Mouse (Mus musculus): Measurements from ENCODE around the gene Snx30. TPM values are rescaled to one million over a fixed set of nuclear protein-coding genes. Genes with fewer than 3 reads are reported as not detected.

Gene Snx30
- polyA plus RNA-seq (2015; fragmentation: Nextera tagmentation; extraction: Ambion mirVana), result 8.8 and 9.4 TPM in 2 replicates

DNA sequence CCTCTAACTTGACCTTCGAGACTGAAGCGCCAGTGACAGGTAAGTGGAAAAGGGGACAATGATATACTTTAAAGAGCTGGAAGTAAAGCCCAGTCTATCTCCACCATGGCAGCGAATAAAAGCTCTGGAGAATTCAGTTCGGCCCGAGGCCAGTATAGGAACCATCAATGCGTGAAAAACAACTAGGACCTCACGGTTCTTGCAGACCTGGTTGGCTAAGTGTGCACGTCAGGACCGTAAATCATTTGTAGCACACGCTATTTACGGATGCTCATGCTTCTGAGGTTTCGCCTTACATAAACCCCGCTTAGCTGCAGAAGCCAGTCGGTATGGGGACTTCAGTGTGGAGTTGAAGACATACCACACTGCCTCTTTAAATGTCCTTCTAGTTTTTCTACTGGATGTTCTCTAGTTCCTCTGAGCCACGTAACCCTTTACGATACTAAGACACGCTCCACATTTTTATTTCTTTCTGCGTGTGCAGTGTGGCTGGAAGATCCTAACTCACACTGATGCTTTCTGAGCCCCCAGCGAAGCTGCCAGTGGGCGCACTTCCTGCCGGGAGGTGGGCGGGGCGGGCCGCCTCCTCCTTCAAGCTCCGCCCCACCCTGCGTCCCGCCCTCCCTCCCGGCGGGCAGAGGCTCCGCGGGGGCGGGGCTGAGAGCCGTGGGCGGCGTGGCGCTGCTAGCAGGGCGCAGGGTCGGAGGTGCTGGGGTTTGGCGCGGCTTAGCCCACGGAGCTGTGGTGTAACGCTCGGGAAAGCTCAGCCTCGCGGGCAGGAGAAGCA is at the start of gene Snx30:
TSS of gene Snx30 (plus strand) at position 660 of the 787 bp plus-strand sequence.
- Histone ChIP-seq H3K9me3 (replicated peaks) (no peaks in the 10 kb centered on the region), H3K36me3 (ENCODE audit: poor library complexity, severe bottlenecking) (no peaks in the 10 kb centered on the region), H3K4me3 (peak within 1 kb of the TSS; percentile 90), H3K27me3 (0 out of 2 replicates have a peak, but pooled peaks cover 2% of the 10 kb centered on the region), H3K9ac (peak within 1 kb of the TSS; percentile 89), H3K27ac (peak within 1 kb of the TSS; percentile 59), H3K4me1 (peaks cover 21% of the 10 kb centered on the region), H3K4me2 (peak within 1 kb of the TSS; percentile 99)
- WGBS, result 2% methylated on average over 45 of the region's 45 CpGs
- ATAC-seq, result peak; percentile 93

DNA sequence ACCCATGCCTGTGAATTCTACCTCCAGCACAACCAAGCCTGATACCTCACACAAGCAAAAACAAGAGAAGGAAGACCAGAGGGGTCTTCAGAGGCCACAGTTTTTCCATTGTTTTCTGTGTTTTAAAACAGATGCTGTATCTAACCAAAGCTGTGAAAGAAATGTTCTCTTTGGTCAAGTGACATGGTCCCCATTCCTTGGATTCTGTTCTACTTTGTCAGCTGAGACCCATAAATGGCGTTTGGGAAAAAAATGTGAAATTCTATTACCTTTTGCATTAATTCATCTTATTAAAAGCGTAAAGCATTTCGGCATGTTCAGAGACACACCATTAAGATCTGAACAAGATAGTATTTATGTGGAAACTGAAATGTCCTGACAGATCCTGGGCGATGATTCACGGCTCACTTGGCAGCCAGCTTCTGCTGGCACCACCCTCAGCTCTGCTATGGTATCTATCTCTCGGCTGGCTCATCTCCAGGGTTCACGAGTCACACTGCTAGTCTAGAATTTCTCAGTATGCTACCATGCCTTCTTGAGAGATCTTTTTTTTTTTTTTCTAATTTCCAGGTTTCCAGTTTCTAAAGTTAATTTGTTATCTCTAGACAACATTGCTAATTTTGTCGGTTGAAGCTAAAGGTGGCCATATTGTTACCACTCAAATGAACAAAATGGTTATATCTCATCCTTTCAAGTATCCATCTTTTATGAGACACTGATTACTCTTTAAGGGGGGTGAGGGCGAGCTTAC is 49.1 kb upstream of the Snx30 start:
- 90% methylated on average over 9 of the region's 9 CpGs for WGBS

DNA sequence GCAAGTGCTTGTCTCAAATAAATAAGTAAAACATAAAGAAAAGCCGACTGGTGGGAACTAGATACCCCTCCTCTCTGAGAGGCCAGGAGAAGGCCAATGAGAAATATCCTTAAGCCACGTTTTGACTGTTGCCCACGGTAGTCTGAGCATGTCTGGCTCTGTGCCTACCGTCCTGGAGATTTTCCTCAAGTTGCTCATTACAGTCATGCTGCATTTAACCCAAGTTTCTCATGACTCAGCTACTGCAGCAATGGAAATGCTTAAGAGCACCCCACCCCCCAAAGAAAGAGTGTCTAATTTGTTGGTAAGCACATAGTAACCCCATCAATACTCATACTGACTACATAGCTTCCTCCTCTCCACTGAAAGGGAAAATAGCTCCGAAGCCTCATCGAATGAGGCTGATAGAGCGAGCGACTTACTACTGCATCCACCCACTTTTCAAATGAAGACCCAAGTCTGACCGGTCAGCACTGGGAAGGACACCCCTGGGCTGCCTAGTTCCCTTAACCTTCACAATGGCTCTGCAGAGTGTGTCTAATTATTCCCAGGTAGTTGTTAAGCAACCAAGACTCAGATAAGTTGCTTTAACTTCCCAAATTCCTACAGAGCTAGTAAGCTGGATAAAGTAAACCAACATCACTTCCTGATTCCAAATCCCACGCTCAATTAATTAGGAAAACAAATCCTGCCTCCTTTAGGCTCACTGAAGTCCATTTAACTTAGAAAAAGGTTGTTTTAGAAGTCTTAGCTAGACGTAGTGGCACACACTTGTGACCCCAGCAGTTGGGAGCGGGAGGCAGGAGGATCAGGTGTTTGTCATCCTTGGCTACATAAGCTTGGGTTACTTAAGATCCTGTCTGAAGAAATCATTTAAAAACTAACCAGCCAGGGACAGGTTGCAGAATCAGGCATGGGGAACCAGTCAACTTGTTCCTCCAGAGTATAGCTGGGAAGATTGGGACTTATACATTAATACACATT is 47.9 kb upstream of the Snx30 start:
- Histone ChIP-seq H3K4me2 (no peak overlapping the region), H3K27ac (no peak overlapping the region), H3K27me3 (no peaks in the 10 kb centered on the region), H3K9ac (no peak overlapping the region), H3K36me3 (ENCODE audit: poor library complexity, severe bottlenecking) (peaks cover 7% of the 10 kb centered on the region; the same call in 1 of the 2 replicates), H3K4me3 (no peak overlapping the region), H3K4me1 (no peaks in the 10 kb centered on the region), H3K9me3 (replicated peaks) (no peaks in the 10 kb centered on the region)
- no peak for ATAC-seq
- 79% methylated on average over 12 of the region's 12 CpGs for WGBS

More for the DNA sequence above, 49.1 kb upstream of the Snx30 start:
- H3K4me2 ChIP-seq, result no peak overlapping the region
- no peaks in the 10 kb centered on the region for H3K9me3 ChIP-seq (replicated peaks)
- peak; percentile 65; the same call in 1 of the 2 replicates for ATAC-seq
- no peaks in the 10 kb centered on the region for H3K4me1 ChIP-seq
- H3K9ac ChIP-seq, result no peak overlapping the region
- H3K4me3 ChIP-seq, result no peak overlapping the region
- H3K27ac ChIP-seq, result no peak overlapping the region
- H3K27me3 ChIP-seq, result no peaks in the 10 kb centered on the region
- H3K36me3 ChIP-seq (ENCODE audit: poor library complexity, severe bottlenecking), result peaks cover 14% of the 10 kb centered on the region; the same call in 1 of the 2 replicates

- Histone ChIP-seq H3K36me3 (ENCODE audit: poor library complexity, severe bottlenecking) (no peaks in the 10 kb centered on the region; the same call in 1 of the 2 replicates), H3K4me3 (no peak overlapping the region), H3K27me3 (no peaks in the 10 kb centered on the region), H3K4me1 (peaks cover 4% of the 10 kb centered on the region), H3K4me2 (no peak overlapping the region), H3K9ac (no peak overlapping the region), H3K27ac (no peak overlapping the region), H3K9me3 (replicated peaks) (no peaks in the 10 kb centered on the region)
- no peak for ATAC-seq
- WGBS, result 74% methylated on average over 4 of the region's 4 CpGs
Observed at GRCm38 (mm10) chr4:59760016-59760415, 45.6 kb upstream of the Snx30 start.

DNA sequence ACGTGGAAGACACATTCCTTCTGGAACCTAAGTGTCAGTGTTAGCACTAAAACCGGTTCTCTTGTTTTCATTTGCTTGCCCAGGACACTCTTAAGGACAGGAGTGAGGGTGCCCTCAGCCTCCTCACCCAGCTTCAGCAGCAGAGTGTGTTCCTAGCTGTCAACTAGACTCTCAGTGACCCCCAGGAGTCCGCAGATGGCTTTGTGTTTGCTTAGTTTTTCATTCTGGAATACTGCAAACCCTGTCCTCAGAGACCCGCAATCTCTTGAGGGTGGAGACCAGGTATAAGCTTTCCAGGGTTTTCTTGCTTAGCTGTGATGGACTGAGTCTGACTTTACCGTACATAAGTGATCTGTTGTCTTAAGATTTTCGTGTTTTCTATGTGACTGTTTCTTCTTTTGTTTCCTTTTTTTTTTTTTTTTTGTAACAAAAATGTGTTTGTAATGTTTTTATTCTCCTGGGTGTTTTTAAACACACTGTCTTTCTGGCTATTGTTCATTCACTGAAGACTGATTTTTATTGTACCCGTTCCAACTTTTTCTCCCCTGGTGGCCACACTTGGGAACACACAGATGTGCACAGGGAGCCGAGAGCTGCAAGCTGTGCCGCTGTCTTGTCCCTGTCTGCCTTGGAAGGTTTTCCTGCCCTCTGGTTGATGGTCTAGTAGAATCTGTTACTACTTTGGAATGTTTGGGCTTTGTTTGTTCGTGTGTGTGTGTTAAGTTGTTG is 44.8 kb upstream of the Snx30 start:
- no peak overlapping the region for H3K4me2 ChIP-seq
- H3K4me1 ChIP-seq, result peaks cover 12% of the 10 kb centered on the region
- H3K27ac ChIP-seq, result no peak overlapping the region
- H3K4me3 ChIP-seq, result no peak overlapping the region
- no peaks in the 10 kb centered on the region for H3K9me3 ChIP-seq (replicated peaks)
- no peak for ATAC-seq
- no peak overlapping the region for H3K9ac ChIP-seq
- 62% methylated on average over 10 of the region's 10 CpGs for WGBS
- no peaks in the 10 kb centered on the region for H3K36me3 ChIP-seq (ENCODE audit: poor library complexity, severe bottlenecking)
- no peaks in the 10 kb centered on the region for H3K27me3 ChIP-seq

- Histone ChIP-seq H3K9ac (no peak overlapping the region), H3K4me1 (peaks cover 14% of the 10 kb centered on the region), H3K27me3 (no peaks in the 10 kb centered on the region), H3K36me3 (ENCODE audit: poor library complexity, severe bottlenecking) (no peaks in the 10 kb centered on the region), H3K27ac (no peak overlapping the region), H3K9me3 (replicated peaks) (no peaks in the 10 kb centered on the region), H3K4me2 (no peak overlapping the region), H3K4me3 (no peak overlapping the region)
- no peak for ATAC-seq
- WGBS, result 87% methylated on average over 4 of the region's 4 CpGs
Observed at GRCm38 (mm10) chr4:59761365-59761729, 44.3 kb upstream of the Snx30 start.

DNA sequence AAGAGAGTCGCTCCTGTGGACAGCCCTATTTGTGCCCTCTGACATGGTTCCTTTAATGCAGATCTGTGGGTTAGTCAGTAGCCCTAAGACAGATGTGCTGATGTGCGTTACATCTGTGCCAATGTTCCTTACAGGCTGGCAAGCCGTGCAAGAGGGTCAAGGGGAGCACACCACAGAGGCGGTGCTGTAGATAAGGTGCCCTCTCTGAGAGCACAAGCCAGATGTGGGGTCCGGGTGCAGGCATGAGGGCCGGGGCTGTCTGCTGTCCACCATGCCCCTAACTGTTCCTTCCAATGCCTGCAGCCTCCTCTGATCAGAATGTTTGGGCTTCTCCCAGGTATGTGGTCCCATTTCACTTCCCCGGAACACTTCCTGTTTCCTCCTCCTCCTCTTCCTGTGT is 40.7 kb upstream of the Snx30 start:
- peak overlapping the region; percentile 10; the same call in 1 of the 2 replicates for H3K4me2 ChIP-seq
- 0 out of 2 replicates have a peak, but pooled peaks have one; percentile 38 for ATAC-seq
- no peaks in the 10 kb centered on the region for H3K27me3 ChIP-seq
- H3K9ac ChIP-seq, result no peak overlapping the region
- H3K9me3 ChIP-seq (replicated peaks), result no peaks in the 10 kb centered on the region
- H3K4me1 ChIP-seq, result peaks cover 14% of the 10 kb centered on the region
- H3K36me3 ChIP-seq (ENCODE audit: poor library complexity, severe bottlenecking), result peaks cover 11% of the 10 kb centered on the region
- no peak overlapping the region for H3K4me3 ChIP-seq
- WGBS, result 79% methylated on average over 7 of the region's 7 CpGs
- peak overlapping the region; percentile 63; the same call in 1 of the 2 replicates for H3K27ac ChIP-seq

- H3K4me2 ChIP-seq, result peak overlapping the region; percentile 10; the same call in 1 of the 2 replicates
- H3K9me3 ChIP-seq (replicated peaks), result no peaks in the 10 kb centered on the region
- no peaks in the 10 kb centered on the region for H3K27me3 ChIP-seq
- no peak overlapping the region for H3K4me3 ChIP-seq
- peak; percentile 76 for ATAC-seq
- peaks cover 17% of the 10 kb centered on the region for H3K36me3 ChIP-seq (ENCODE audit: poor library complexity, severe bottlenecking)
- H3K9ac ChIP-seq, result no peak overlapping the region
- WGBS, result 23% methylated on average over 7 of the region's 7 CpGs
- peaks cover 14% of the 10 kb centered on the region for H3K4me1 ChIP-seq
- peak overlapping the region; percentile 63 for H3K27ac ChIP-seq
Observed at GRCm38 (mm10) chr4:59765385-59766005, 40.1 kb upstream of the Snx30 start.

DNA sequence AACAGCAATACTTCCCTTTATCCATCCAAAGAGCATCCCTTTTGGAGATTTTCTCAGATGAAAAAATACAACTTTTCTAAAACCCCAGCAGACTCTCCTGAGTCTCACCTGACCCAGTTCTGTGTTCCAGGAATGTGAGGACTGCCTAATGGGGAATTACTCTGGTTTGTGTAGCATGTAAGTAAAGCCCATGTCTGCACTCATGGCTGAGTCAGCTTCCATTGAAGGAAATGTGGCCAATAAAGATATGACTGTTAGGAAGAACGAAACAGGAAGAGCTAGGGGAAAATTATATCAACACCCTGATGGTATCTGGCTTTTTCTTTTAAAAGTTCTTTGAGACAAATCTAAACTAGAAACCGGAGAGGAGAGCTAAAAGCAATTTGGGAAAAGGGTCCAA is 37.9 kb upstream of the Snx30 start:
- Histone ChIP-seq H3K9ac (no peak overlapping the region), H3K4me2 (no peak overlapping the region), H3K27ac (no peak overlapping the region), H3K9me3 (replicated peaks) (no peaks in the 10 kb centered on the region), H3K36me3 (ENCODE audit: poor library complexity, severe bottlenecking) (peaks cover 37% of the 10 kb centered on the region), H3K4me3 (no peak overlapping the region), H3K4me1 (peaks cover 14% of the 10 kb centered on the region), H3K27me3 (no peaks in the 10 kb centered on the region)
- ATAC-seq, result no peak
- 87% methylated on average over 2 of the region's 2 CpGs for WGBS

- Histone ChIP-seq H3K4me3 (no peak overlapping the region), H3K27ac (no peak overlapping the region), H3K4me2 (no peak overlapping the region), H3K9ac (no peak overlapping the region), H3K36me3 (ENCODE audit: poor library complexity, severe bottlenecking) (peaks cover 58% of the 10 kb centered on the region), H3K9me3 (replicated peaks) (no peaks in the 10 kb centered on the region), H3K4me1 (no peaks in the 10 kb centered on the region), H3K27me3 (no peaks in the 10 kb centered on the region)
- WGBS, result 38% methylated on average over 17 of the region's 17 CpGs
- no peak for ATAC-seq
Observed at GRCm38 (mm10) chr4:59772171-59772879, 33.3 kb upstream of the Snx30 start.

Data from forebrain, embryonic 13.5 days (tissue).